Mouse (Mus musculus): ENCODE measurements around the gene Vmn1r55. TPM values are rescaled to one million over a fixed set of nuclear protein-coding genes. Genes with fewer than 3 reads are reported as not detected.
"Not testable (repeated sequence)": the region's sequence is repeated elsewhere in the genome, so short reads cannot be mapped to it uniquely, and the experiment has no call there.

Gene Vmn1r55
- total RNA-seq, 4 experiments from 2014 or later = not detected

DNA sequence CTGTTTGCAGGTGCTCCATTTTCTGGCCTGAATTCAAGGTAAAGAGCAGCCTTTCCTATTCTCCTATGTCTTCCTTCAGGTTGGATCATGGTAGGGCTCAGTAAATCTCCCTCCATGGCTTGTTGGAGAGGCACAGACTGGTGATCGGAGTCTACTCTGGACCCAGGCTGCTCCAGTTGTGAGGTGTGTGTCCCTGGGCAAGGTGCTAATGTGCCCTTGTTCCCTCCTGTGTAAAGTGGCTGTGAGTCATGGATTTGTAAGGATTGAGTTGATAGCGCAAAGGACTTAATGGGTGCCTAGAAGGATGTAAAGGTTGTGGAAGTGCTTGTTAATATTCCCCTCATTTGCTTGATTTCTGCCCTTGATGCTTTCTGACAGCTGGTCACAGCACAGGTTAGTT, 67.5 kb downstream of the Vmn1r55 start:
- DNase-seq (ENCODE audit: low spot score in 2 of 2) = no peak

DNA sequence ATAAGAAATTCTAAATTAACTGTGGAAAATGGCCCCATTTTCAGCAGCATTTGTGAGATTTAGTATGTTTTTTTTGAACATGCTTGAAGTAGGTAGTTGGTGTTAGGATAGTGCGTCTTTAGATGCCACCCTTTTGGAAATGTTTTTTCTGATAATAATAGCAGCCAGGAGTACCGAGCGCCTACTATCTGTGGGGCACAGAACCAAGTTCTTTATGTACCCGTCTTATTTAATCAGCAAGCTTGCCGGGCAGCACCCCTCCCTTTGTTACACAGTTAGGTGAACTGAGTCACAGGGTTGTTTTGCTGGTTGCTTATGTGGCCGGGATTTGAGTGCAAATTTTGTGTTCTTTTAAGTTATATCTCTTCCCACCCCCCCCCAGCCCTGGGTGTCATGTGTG, 68.2 kb downstream of the Vmn1r55 start:
- no peak for DNase-seq (ENCODE audit: low spot score in 2 of 2)

- DNase-seq (ENCODE audit: low spot score in 2 of 2) = no peak
These were observed 68.7 kb downstream of the Vmn1r55 start for GRCm38 (mm10) chr7:5080815-5081214.

DNA sequence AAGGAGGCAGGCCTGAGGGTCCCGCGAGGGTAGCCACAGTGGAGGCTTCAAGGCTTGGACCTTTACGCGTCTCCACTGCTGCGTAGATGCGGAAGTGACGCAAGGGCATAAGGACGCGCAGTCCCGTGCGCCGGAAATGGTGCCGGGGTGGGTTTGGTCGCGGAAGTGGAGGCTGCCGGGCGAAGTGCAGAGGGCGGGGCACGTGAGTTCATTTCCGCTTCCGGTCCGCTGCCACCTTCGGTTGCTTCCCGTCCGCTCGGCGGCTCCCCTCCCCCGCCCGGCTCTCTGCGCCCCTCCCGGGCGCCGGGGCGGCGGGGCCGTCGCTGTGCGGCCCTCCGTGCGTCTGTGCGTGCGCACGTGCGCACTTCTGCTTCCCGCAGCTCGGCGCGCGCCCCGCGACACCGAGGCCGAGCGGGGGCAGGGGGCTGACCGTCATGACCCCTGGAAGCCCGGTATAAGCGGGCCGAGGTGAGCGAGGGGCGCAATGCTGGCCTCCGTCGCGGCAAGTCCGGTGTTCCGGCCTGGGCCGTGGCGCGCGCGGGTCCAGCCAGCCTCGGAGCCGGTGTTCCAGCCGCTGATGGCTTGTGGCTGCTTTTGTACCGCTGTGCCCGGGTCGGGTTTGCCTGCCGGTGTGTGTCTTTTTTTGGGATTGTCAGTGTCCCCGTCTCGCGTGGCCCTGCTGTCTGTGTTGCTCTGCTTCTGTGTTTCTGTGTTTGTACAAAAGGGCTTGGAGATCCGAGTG, 69.3 kb downstream of the Vmn1r55 start, which contains the start of gene Epn1:
TSS of gene Epn1 (plus strand) at position 226 of the 742 bp plus-strand sequence.
- peak; percentile 92 to 94 for DNase-seq (ENCODE audit: low spot score in 2 of 2)

DNA sequence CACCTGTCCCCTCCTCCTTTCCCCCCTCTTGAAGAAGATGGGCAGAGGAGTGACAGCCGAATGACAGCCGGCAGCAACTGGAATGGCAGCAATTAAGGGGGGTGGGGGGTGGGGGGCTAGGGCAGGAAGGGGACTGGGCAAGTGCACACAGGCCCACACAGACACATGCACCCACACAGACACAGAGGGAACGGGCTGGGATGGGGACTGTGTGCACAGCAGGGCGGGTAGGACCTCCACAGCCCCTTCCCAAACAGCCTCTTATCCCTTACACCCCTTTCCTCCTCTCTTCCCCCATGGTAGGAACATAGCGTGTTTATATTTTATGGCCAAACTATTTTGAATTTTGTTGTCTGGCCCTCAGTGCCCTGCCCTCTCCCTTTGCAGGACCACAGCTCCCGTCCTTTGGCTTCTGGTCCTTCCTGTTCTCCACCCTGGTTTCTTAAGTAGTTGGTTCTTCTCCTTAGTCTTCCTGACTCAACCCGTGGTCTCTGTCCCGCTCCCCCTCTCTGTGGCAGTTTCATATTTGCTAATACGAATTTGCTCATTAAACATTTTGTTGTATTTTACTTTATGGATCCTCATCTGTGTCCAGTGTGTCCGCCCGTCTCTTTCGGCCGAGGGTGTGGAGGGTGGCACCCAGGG, 70.0 kb downstream of the Vmn1r55 start:
- DNase-seq (ENCODE audit: low spot score in 2 of 2) = not testable (repeated sequence)

Small RNA genes lying within 50 kb of the gene (microRNA-seq; reads per million reads assigned to microRNA genes)
- not detected for gene Gm26217

Other genes with a start within 250 kb of the Vmn1r55 start
- under 1 TPM in 3 of 4 experiments, not detected in 1; 0.29 to 0.81 (median 0.48) TPM for gene Gm36210, start 243.2 kb downstream of the Vmn1r55 start, total RNA-seq (2022)
- gene Zfp628, start 234.5 kb downstream of the Vmn1r55 start, total RNA-seq (2022) = 10 to 100 TPM in 2 of 4 experiments, 1 to 10 TPM in 2; 8.3 to 10.7 (median 9.7) TPM
- gene Nat14, start 227.6 kb downstream of the Vmn1r55 start, total RNA-seq (2022) = 1 to 10 TPM; 4.2 to 5.2 (median 4.6) TPM
- 1 to 10 TPM; 1.9 to 4.6 (median 2.5) TPM for gene Ssc5d, start 223.9 kb downstream of the Vmn1r55 start, total RNA-seq (2022)
- 10 to 100 TPM; 55.4 to 88.7 (median 62.8) TPM for gene Sbk2, start 185.3 kb downstream of the Vmn1r55 start, total RNA-seq (2022)
- 1 to 10 TPM in 3 of 4 experiments, under 1 TPM in 1; 0.58 to 1.6 (median 1.1) TPM for gene Sbk3, start 178.5 kb downstream of the Vmn1r55 start, total RNA-seq (2022)
- 1 to 10 TPM; 7.1 to 9.8 (median 8.7) TPM for gene Zfp579, start 153.5 kb downstream of the Vmn1r55 start, total RNA-seq (2022)
- gene Zfp524, start 135.3 kb downstream of the Vmn1r55 start, total RNA-seq (2022) = 10 to 100 TPM in 2 of 4 experiments, 1 to 10 TPM in 2; 8.3 to 11.7 (median 10.2) TPM
- 10 to 100 TPM; 22.4 to 25.7 (median 24.6) TPM for gene Fiz1, start 135.0 kb downstream of the Vmn1r55 start, total RNA-seq (2022)
- gene Gm44973, start 134.2 kb downstream of the Vmn1r55 start, total RNA-seq (2022) = not detected
- gene Zfp865, start 129.3 kb downstream of the Vmn1r55 start, total RNA-seq (2022) = 10 to 100 TPM; 12.4 to 16.3 (median 13.7) TPM
- gene Ccdc106, start 129.1 kb downstream of the Vmn1r55 start, total RNA-seq (2022) = not detected
- gene 4632433K11Rik, start 115.6 kb downstream of the Vmn1r55 start, total RNA-seq (2022) = not detected
- 1 to 10 TPM; 2.3 to 3.0 (median 2.7) TPM for gene Zfp784, start 111.2 kb downstream of the Vmn1r55 start, total RNA-seq (2022)
- gene Zfp580, start 98.1 kb downstream of the Vmn1r55 start, total RNA-seq (2022) = 1 to 10 TPM; 1.5 to 3.7 (median 3.1) TPM
- gene U2af2, start 87.5 kb downstream of the Vmn1r55 start, total RNA-seq (2022) = 10 to 100 TPM; 38.2 to 52.9 (median 47.0) TPM
- gene Epn1, start 69.4 kb downstream of the Vmn1r55 start, total RNA-seq (2022) = 100 to 1,000 TPM; 164 to 200 (median 181) TPM
- not detected for gene Rfpl4, start 32.7 kb downstream of the Vmn1r55 start, total RNA-seq (2022)
- gene Rasl2-9, start 23.7 kb downstream of the Vmn1r55 start, total RNA-seq (2022) = 1 to 10 TPM; 2.1 to 2.9 (median 2.5) TPM
- not detected for gene Vmn1r56, start 47.1 kb upstream of the Vmn1r55 start, total RNA-seq (2022)
- not detected for gene Vmn1r57, start 68.8 kb upstream of the Vmn1r55 start, total RNA-seq (2022)
- gene Gm5065, start 200.9 kb upstream of the Vmn1r55 start, total RNA-seq (2022) = not detected
- gene Nlrp2, start 201.4 kb upstream of the Vmn1r55 start, total RNA-seq (2022) = not detected

All from gastrocnemius, adult 8-10 months (tissue).